Mouse (Mus musculus) ES-E14 (cell line): Measurements from ENCODE around the gene Sephs1. TPM values are rescaled to one million over a fixed set of nuclear protein-coding genes. Genes with fewer than 3 reads are reported as not detected.

Experiments used
- DNase-seq: peaks from one replicate; pipeline ENCODE4 v3.0.0-alpha.2; 2013; ENCODE audit warnings: low read depth, low spot score
- H3K27ac ChIP-seq: 2 replicates; pipeline ENCODE4 v1.5.1; 2012; ENCODE audit warnings: low read depth, mild to moderate bottlenecking, low read length, moderate library complexity, mixed read lengths; ENCODE audit not compliant: poor library complexity, insufficient read depth, severe bottlenecking
- H3K36me3 ChIP-seq: 2 replicates; pipeline ENCODE4 v1.6.1; 2012; ENCODE audit warnings: mild to moderate bottlenecking, low read length, moderate library complexity, mixed read lengths; ENCODE audit not compliant: control insufficient read depth, poor library complexity, insufficient read depth, severe bottlenecking
- H3K4me1 ChIP-seq, 2 experiments: fragments of 150-350 bp in 1 of 2; sonication (generic) in 1 of 2; 2 replicates each; pipeline ENCODE4 v1.6.1; 2012; ENCODE audit warnings: low read length in 2 of 2, mild to moderate bottlenecking in 1 of 2, mixed read lengths in 1 of 2; ENCODE audit not compliant: control insufficient read depth in 2 of 2, insufficient read depth in 2 of 2, poor library complexity in 1 of 2
- H3K4me3 ChIP-seq, 2 experiments: fragments of 150-350 bp in 1 of 2; sonication (generic) in 1 of 2; 2 replicates each; pipeline ENCODE4 v1.5.1; 2012; ENCODE audit warnings: low read length in 2 of 2, low read depth in 1 of 2, mild to moderate bottlenecking in 1 of 2, mixed read lengths in 1 of 2; ENCODE audit not compliant: insufficient read depth in 1 of 2, poor library complexity in 1 of 2, severe bottlenecking in 1 of 2
- H3K9ac ChIP-seq: 2 replicates; pipeline ENCODE4 v1.6.1; 2012; ENCODE audit warnings: low read depth, mild to moderate bottlenecking, low read length, mixed read lengths; ENCODE audit not compliant: poor library complexity, insufficient read depth, severe bottlenecking
- H3K9me3 ChIP-seq: fragments of 150-350 bp; sonication (generic); 2 replicates; pipeline ENCODE4 v1.6.1; 2012; ENCODE audit warnings: low read depth, mild to moderate bottlenecking, low read length; ENCODE audit not compliant: control insufficient read depth, insufficient read depth
- CHD2 ChIP-seq: IDR thresholded peaks from 2 replicates; pipeline ENCODE4 v1.6.1; 2014; ENCODE audit warnings: mild to moderate bottlenecking, low read depth, low read length, inconsistent platforms
- HCFC1 ChIP-seq: IDR thresholded peaks from 2 replicates; pipeline ENCODE4 v1.6.1; 2012; ENCODE audit warnings: low read length, inconsistent platforms, borderline replicate concordance; ENCODE audit not compliant: insufficient read depth
- MAFK ChIP-seq: IDR thresholded peaks from 2 replicates; pipeline ENCODE4 v1.6.1; 2014; ENCODE audit warnings: mild to moderate bottlenecking, low read depth, low read length, inconsistent platforms; ENCODE audit not compliant: insufficient read depth
- ZC3H11A ChIP-seq: IDR thresholded peaks from 2 replicates; pipeline ENCODE4 v1.6.1; 2012; ENCODE audit warnings: low read depth, mild to moderate bottlenecking, inconsistent platforms, low read length, borderline replicate concordance
- ZNF384 ChIP-seq: IDR thresholded peaks from 2 replicates; pipeline ENCODE4 v1.6.1; 2012; ENCODE audit warnings: low read depth, low read length, inconsistent platforms
- in situ Hi-C, 2 experiments: fragments of 600-800 bp; cut with MboI; formaldehyde crosslinking; loops; one replicate each; pipeline ENCODE4 v1.15.1; 2025; ENCODE audit warnings: low sequenced_read_pairs in 2 of 2, inconsistent platforms in 1 of 2; ENCODE audit not compliant: unreplicated experiment in 2 of 2
- total RNA-seq: library from RNA; depleted of rRNA; stranded (reverse); fragments of 300-350 nt; gene quantifications from 2 replicates; pipeline ENCODE4 v1.2.3, GENCODE M21; 2012; rRNA removed

The Sephs1 gene
- 37.9 and 39.5 TPM in 2 replicates for total RNA-seq

GRCm38 (mm10) chr2:4881350-4882248 lies at the start of gene Sephs1:
Gene Sephs1 (plus strand): TSS chr2:4881564.
- H3K9me3 ChIP-seq, result no peaks in the 10 kb centered on the region
- no peak for DNase-seq
- H3K36me3 ChIP-seq, result peaks cover 12% of the 10 kb centered on the region; the same call in 1 of the 2 replicates
- in situ Hi-C loops, result no loop called here
- peak within 1 kb of the TSS; percentile 69 to 85 for H3K4me3 ChIP-seq
- peaks cover 4 to 6% of the 10 kb centered on the region in 2 experiments; a peak in 2 of 4 replicates for H3K4me1 ChIP-seq
- TF ChIP-seq HCFC1, result no peak; the same call in 1 of the 2 replicates
- TF ChIP-seq ZNF384, result peak; percentile 88
- H3K9ac ChIP-seq, result peak within 1 kb of the TSS; percentile 99
- H3K27ac ChIP-seq, result peak within 1 kb of the TSS; percentile 94

GRCm38 (mm10) chr2:4832166-4832565 lies 49.2 kb upstream of the Sephs1 start:
- Histone ChIP-seq H3K36me3 (no peaks in the 10 kb centered on the region), H3K27ac (no peak overlapping the region), H3K4me3 (no peak overlapping the region), H3K9me3 (no peaks in the 10 kb centered on the region), H3K4me1 (no peaks in the 10 kb centered on the region), H3K9ac (no peak overlapping the region)
- in situ Hi-C loops, result no loop called here
- TF ChIP-seq MAFK (no peak), HCFC1 (no peak), ZNF384 (no peak), CHD2 (no peak), ZC3H11A (no peak)
- no peak for DNase-seq

- TF ChIP-seq ZC3H11A, result no peak
- no peak for TF ChIP-seq ZNF384
- TF ChIP-seq MAFK, result no peak
- no peak for TF ChIP-seq CHD2
- TF ChIP-seq HCFC1, result no peak
- Histone ChIP-seq H3K9ac (no peak overlapping the region), H3K27ac (no peak overlapping the region), H3K36me3 (no peaks in the 10 kb centered on the region), H3K9me3 (no peaks in the 10 kb centered on the region), H3K4me3 (no peak overlapping the region), H3K4me1 (no peaks in the 10 kb centered on the region)
- DNase-seq, result no peak
- in situ Hi-C loops, result no loop called here
Measured at GRCm38 (mm10) chr2:4849449-4849848, 31.9 kb upstream of the Sephs1 start.

- DNase-seq, result no peak
- in situ Hi-C loops, result loop anchor here (25.0 kb wide), 2 partner anchors 195 to 345 kb away; partner anchors contain the start of gene Prpf18 (in 1 of the 2)
- no peak overlapping the region for H3K27ac ChIP-seq
Measured at GRCm38 (mm10) chr2:4857186-4857585, 24.2 kb upstream of the Sephs1 start.

More at GRCm38 (mm10) chr2:4857186-4857585, 24.2 kb upstream of the Sephs1 start:
- no peaks in the 10 kb centered on the region for H3K36me3 ChIP-seq
- H3K9me3 ChIP-seq, result no peaks in the 10 kb centered on the region
- no peak overlapping the region for H3K9ac ChIP-seq
- no peaks in the 10 kb centered on the region for H3K4me1 ChIP-seq
- no peak overlapping the region for H3K4me3 ChIP-seq
- TF ChIP-seq ZC3H11A, result no peak
- TF ChIP-seq MAFK, result no peak
- TF ChIP-seq HCFC1, result no peak
- no peak for TF ChIP-seq CHD2
- TF ChIP-seq ZNF384, result no peak
